Mouse (Mus musculus) lung, embryonic 15.5 days (tissue): Measurements from ENCODE around the gene Phtf1. TPM values are rescaled to one million over a fixed set of nuclear protein-coding genes. Genes with fewer than 3 reads are reported as not detected.

Experiments
- ATAC-seq: fragments of 200-750 bp; cut with Nextera tagmentation; 2 replicates; pipeline ENCODE4 v1.8.0; 2017; ENCODE audit warnings: moderate number of reproducible peaks, borderline replicate concordance; ENCODE audit not compliant: low FRiP score, low TSS enrichment; ENCODE audit errors: extremely low read depth
- H3K27ac ChIP-seq: fragments of 300-500 bp; sonication (generic); 2 replicates; pipeline ENCODE4 v1.5.1; 2015; ENCODE audit warnings: moderate library complexity, mild to moderate bottlenecking, inconsistent platforms
- H3K27me3 ChIP-seq: fragments of 300-500 bp; sonication (generic); 2 replicates; pipeline ENCODE4 v1.6.1; 2015; ENCODE audit warnings: inconsistent platforms
- H3K36me3 ChIP-seq: fragments of 300-500 bp; sonication (generic); 2 replicates; pipeline ENCODE4 v1.6.1; 2015; ENCODE audit warnings: inconsistent platforms
- H3K4me1 ChIP-seq: fragments of 300-500 bp; sonication (generic); 2 replicates; pipeline ENCODE4 v1.6.1; 2015; ENCODE audit warnings: inconsistent platforms
- H3K4me2 ChIP-seq: fragments of 300-500 bp; sonication (generic); 2 replicates; pipeline ENCODE4 v1.6.1; 2015; ENCODE audit warnings: inconsistent platforms, mild to moderate bottlenecking, moderate library complexity
- H3K4me3 ChIP-seq: fragments of 300-500 bp; sonication (generic); 2 replicates; pipeline ENCODE4 v1.5.1; 2015; ENCODE audit warnings: mild to moderate bottlenecking, inconsistent platforms
- H3K9ac ChIP-seq: fragments of 300-500 bp; sonication (generic); 2 replicates; pipeline ENCODE4 v1.6.1; 2015; ENCODE audit warnings: inconsistent platforms
- H3K9me3 ChIP-seq: fragments of 300-500 bp; sonication (generic); 2 replicates; pipeline ENCODE4 v1.6.1; 2016; ENCODE audit warnings: inconsistent platforms
- WGBS: fragments of 180-500 bp; shearing (Covaris S2); methylation state at CpG from one replicate; pipeline ENCODE4 v1.1.7; 2015; 5-methylcytosine and 5-hydroxymethylcytosine counted together
- polyA plus RNA-seq: library from polyadenylated mRNA; unstranded; fragments of >200 nt; fragmentation: Nextera tagmentation; extraction: Ambion mirVana; gene quantifications from 2 replicates; pipeline ENCODE4 v1.2.1, GENCODE M21; 2015

Gene Phtf1
- polyA plus RNA-seq, 1 experiment from 2014 or later = 29.2 TPM

- H3K36me3 ChIP-seq = peaks cover 51% of the 10 kb centered on the region
These were observed 20.0 kb downstream of the Phtf1 start for GRCm38 (mm10) chr3:103987831-103988432.

GRCm38 (mm10) chr3:103989352-103989751 is 21.4 kb downstream of the Phtf1 start:
- peaks cover 49% of the 10 kb centered on the region for H3K36me3 ChIP-seq

More at GRCm38 (mm10) chr3:103987831-103988432, 20.0 kb downstream of the Phtf1 start:
- Histone ChIP-seq H3K4me2 (no peak overlapping the region), H3K9me3 (no peaks in the 10 kb centered on the region), H3K4me1 (no peaks in the 10 kb centered on the region), H3K9ac (no peak overlapping the region), H3K27me3 (no peaks in the 10 kb centered on the region), H3K27ac (no peak overlapping the region), H3K4me3 (no peak overlapping the region)
- WGBS = 34% methylated on average over 5 of the region's 5 CpGs
- no peak for ATAC-seq

GRCm38 (mm10) chr3:103991271-103991670 is 23.4 kb downstream of the Phtf1 start:
- no peak overlapping the region for H3K4me2 ChIP-seq
- ATAC-seq = no peak
- H3K36me3 ChIP-seq = peaks cover 51% of the 10 kb centered on the region

More at GRCm38 (mm10) chr3:103989352-103989751, 21.4 kb downstream of the Phtf1 start:
- H3K27ac ChIP-seq = no peak overlapping the region
- no peak overlapping the region for H3K4me3 ChIP-seq
- H3K4me1 ChIP-seq = no peaks in the 10 kb centered on the region
- WGBS = 87% methylated on average over 4 of the region's 4 CpGs
- H3K9ac ChIP-seq = no peak overlapping the region
- no peaks in the 10 kb centered on the region for H3K9me3 ChIP-seq
- no peak for ATAC-seq
- H3K27me3 ChIP-seq = no peaks in the 10 kb centered on the region
- H3K4me2 ChIP-seq = no peak overlapping the region

GRCm38 (mm10) chr3:103998724-103999123 is 30.8 kb downstream of the Phtf1 start:
- ATAC-seq = no peak
- 89% methylated on average over 4 of the region's 4 CpGs for WGBS

More at GRCm38 (mm10) chr3:103991271-103991670, 23.4 kb downstream of the Phtf1 start:
- no peak overlapping the region for H3K27ac ChIP-seq
- no peaks in the 10 kb centered on the region for H3K9me3 ChIP-seq
- H3K4me3 ChIP-seq = no peak overlapping the region
- WGBS = 92% methylated on average over 3 of the region's 3 CpGs
- H3K9ac ChIP-seq = no peak overlapping the region
- no peaks in the 10 kb centered on the region for H3K4me1 ChIP-seq
- no peaks in the 10 kb centered on the region for H3K27me3 ChIP-seq

GRCm38 (mm10) chr3:104006896-104007466 is 39.1 kb downstream of the Phtf1 start:
- H3K4me2 ChIP-seq = no peak overlapping the region
- H3K27me3 ChIP-seq = no peaks in the 10 kb centered on the region
- no peaks in the 10 kb centered on the region for H3K4me1 ChIP-seq
- H3K27ac ChIP-seq = no peak overlapping the region
- H3K36me3 ChIP-seq = peaks cover 37% of the 10 kb centered on the region
- H3K9me3 ChIP-seq = no peaks in the 10 kb centered on the region
- no peak for ATAC-seq
- 87% methylated on average over 8 of the region's 8 CpGs for WGBS
- no peak overlapping the region for H3K4me3 ChIP-seq
- H3K9ac ChIP-seq = no peak overlapping the region

More at GRCm38 (mm10) chr3:103998724-103999123, 30.8 kb downstream of the Phtf1 start:
- Histone ChIP-seq H3K27me3 (no peaks in the 10 kb centered on the region), H3K9ac (no peak overlapping the region), H3K4me2 (no peak overlapping the region), H3K4me3 (no peak overlapping the region), H3K27ac (no peak overlapping the region), H3K9me3 (no peaks in the 10 kb centered on the region), H3K4me1 (no peaks in the 10 kb centered on the region), H3K36me3 (peaks cover 58% of the 10 kb centered on the region)

- peaks cover 36% of the 10 kb centered on the region for H3K36me3 ChIP-seq
- H3K27ac ChIP-seq = no peak overlapping the region
- no peaks in the 10 kb centered on the region for H3K27me3 ChIP-seq
- 71% methylated on average over 8 of the region's 8 CpGs for WGBS
- no peak overlapping the region for H3K9ac ChIP-seq
- ATAC-seq = no peak
- no peak overlapping the region for H3K4me3 ChIP-seq
- no peaks in the 10 kb centered on the region for H3K4me1 ChIP-seq
- no peak overlapping the region for H3K4me2 ChIP-seq
- H3K9me3 ChIP-seq = no peaks in the 10 kb centered on the region
These were observed 39.6 kb downstream of the Phtf1 start for GRCm38 (mm10) chr3:104007479-104007878.

GRCm38 (mm10) chr3:104009924-104010662 is 42.2 kb downstream of the Phtf1 start:
- Histone ChIP-seq H3K9me3 (no peaks in the 10 kb centered on the region), H3K9ac (no peak overlapping the region), H3K27ac (no peak overlapping the region), H3K4me1 (no peaks in the 10 kb centered on the region), H3K4me3 (no peak overlapping the region), H3K4me2 (no peak overlapping the region), H3K27me3 (no peaks in the 10 kb centered on the region), H3K36me3 (peaks cover 34% of the 10 kb centered on the region)
- 86% methylated on average over 5 of the region's 5 CpGs for WGBS
- no peak for ATAC-seq

GRCm38 (mm10) chr3:104011972-104012371 is 44.1 kb downstream of the Phtf1 start:
- no peak overlapping the region for H3K4me2 ChIP-seq
- H3K9ac ChIP-seq = no peak overlapping the region
- peaks cover 34% of the 10 kb centered on the region for H3K36me3 ChIP-seq
- no peaks in the 10 kb centered on the region for H3K4me1 ChIP-seq
- H3K9me3 ChIP-seq = no peaks in the 10 kb centered on the region
- H3K4me3 ChIP-seq = no peak overlapping the region
- no peak for ATAC-seq
- no peaks in the 10 kb centered on the region for H3K27me3 ChIP-seq
- no peak overlapping the region for H3K27ac ChIP-seq
- 87% methylated on average over 2 of the region's 2 CpGs for WGBS

- H3K27me3 ChIP-seq = no peaks in the 10 kb centered on the region
- no peak overlapping the region for H3K4me3 ChIP-seq
- WGBS = 89% methylated on average over 3 of the region's 3 CpGs
- H3K9ac ChIP-seq = no peak overlapping the region
- no peaks in the 10 kb centered on the region for H3K4me1 ChIP-seq
- H3K4me2 ChIP-seq = no peak overlapping the region
- peaks cover 55% of the 10 kb centered on the region for H3K36me3 ChIP-seq
- H3K27ac ChIP-seq = no peak overlapping the region
- H3K9me3 ChIP-seq = no peaks in the 10 kb centered on the region
- ATAC-seq = no peak
These were observed 50.0 kb downstream of the Phtf1 start for GRCm38 (mm10) chr3:104017931-104018330.

GRCm38 (mm10) chr3:104019453-104019852 is 51.5 kb downstream of the Phtf1 start:
- no peak overlapping the region for H3K27ac ChIP-seq
- no peak overlapping the region for H3K4me3 ChIP-seq
- WGBS = 56% methylated on average over 4 of the region's 4 CpGs
- H3K4me2 ChIP-seq = no peak overlapping the region
- no peaks in the 10 kb centered on the region for H3K27me3 ChIP-seq
- H3K9ac ChIP-seq = no peak overlapping the region
- H3K9me3 ChIP-seq = no peaks in the 10 kb centered on the region
- H3K4me1 ChIP-seq = no peaks in the 10 kb centered on the region
- peaks cover 50% of the 10 kb centered on the region for H3K36me3 ChIP-seq
- ATAC-seq = no peak

GRCm38 (mm10) chr3:104020101-104020500 is 52.2 kb downstream of the Phtf1 start:
- H3K36me3 ChIP-seq = peaks cover 46% of the 10 kb centered on the region
- no peak overlapping the region for H3K9ac ChIP-seq
- no peaks in the 10 kb centered on the region for H3K4me1 ChIP-seq
- no peak overlapping the region for H3K4me3 ChIP-seq
- no peak overlapping the region for H3K4me2 ChIP-seq
- H3K27me3 ChIP-seq = no peaks in the 10 kb centered on the region
- 87% methylated on average over 12 of the region's 12 CpGs for WGBS
- H3K27ac ChIP-seq = no peak overlapping the region
- ATAC-seq = no peak
- H3K9me3 ChIP-seq = no peaks in the 10 kb centered on the region

GRCm38 (mm10) chr3:104026938-104027337 is 59.0 kb downstream of the Phtf1 start:
- no peak for ATAC-seq
- H3K27me3 ChIP-seq = no peaks in the 10 kb centered on the region
- no peaks in the 10 kb centered on the region for H3K4me1 ChIP-seq
- H3K4me3 ChIP-seq = no peak overlapping the region
- no peak overlapping the region for H3K4me2 ChIP-seq
- WGBS = 43% methylated on average over 3 of the region's 3 CpGs
- no peaks in the 10 kb centered on the region for H3K9me3 ChIP-seq
- no peak overlapping the region for H3K27ac ChIP-seq
- peaks cover 12% of the 10 kb centered on the region; the same call in 1 of the 2 replicates for H3K36me3 ChIP-seq
- H3K9ac ChIP-seq = no peak overlapping the region
